Mouse (Mus musculus) cortical plate, adult 2 months (tissue): Measurements from ENCODE around the gene Fank1.

Experiments
- CTCF ChIP-seq: fragments of 200-500 bp; IDR thresholded peaks from 2 replicates; pipeline ENCODE4 v1.5.1; 2011; ENCODE audit warnings: mild to moderate bottlenecking, control low read depth, low read length; ENCODE audit not compliant: insufficient read depth; ENCODE audit errors: extremely low read depth
- POLR2A ChIP-seq: fragments of 200-500 bp; IDR thresholded peaks from 2 replicates; pipeline ENCODE4 v1.6.1; 2011; ENCODE audit warnings: mild to moderate bottlenecking, low read length, control low read depth; ENCODE audit not compliant: insufficient read depth; ENCODE audit errors: extremely low read depth

DNA sequence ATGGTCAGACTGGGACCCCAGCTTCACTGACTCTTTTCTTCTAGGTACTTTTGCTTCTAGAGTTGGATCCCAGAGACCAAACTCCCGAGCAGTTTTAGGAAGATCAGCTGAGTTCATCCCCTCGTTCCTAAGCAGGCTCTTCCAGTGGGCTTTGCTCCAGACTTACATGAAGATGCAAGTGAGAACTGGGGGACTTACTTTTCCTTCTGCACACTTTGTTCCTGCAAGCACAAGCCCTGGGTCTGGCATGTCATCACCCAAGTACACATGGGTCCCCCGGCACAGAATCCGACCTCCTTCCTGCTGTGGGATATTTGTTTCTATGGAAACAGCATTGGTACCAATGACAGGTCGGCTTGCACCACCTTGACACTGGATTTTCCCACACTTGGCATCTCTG lies 142.6 kb downstream of the Fank1 start:
- TF ChIP-seq POLR2A (no peak), CTCF (no peak)
